Mouse (Mus musculus) limb, embryonic 12.5 days (tissue): ENCODE results near the gene Trp53inp2. TPM values are rescaled to one million over a fixed set of nuclear protein-coding genes. Genes with fewer than 3 reads are reported as not detected.

Experiments
- ATAC-seq: fragments of 200-750 bp; cut with Nextera tagmentation; 2 replicates; pipeline ENCODE4 v1.8.0; 2017; ENCODE audit warnings: low read depth, moderate TSS enrichment; ENCODE audit not compliant: insufficient number of reproducible peaks, insufficient read depth, low FRiP score, low TSS enrichment
- H3K27ac ChIP-seq: fragments of 300-500 bp; sonication (generic); 2 replicates; pipeline ENCODE4 v1.5.1; 2016; ENCODE audit warnings: mild to moderate bottlenecking, moderate library complexity
- H3K27me3 ChIP-seq: fragments of 300-500 bp; sonication (generic); 2 replicates; pipeline ENCODE4 v1.6.1; 2016; ENCODE audit warnings: mild to moderate bottlenecking, moderate library complexity
- H3K36me3 ChIP-seq: fragments of 300-500 bp; sonication (generic); 2 replicates; pipeline ENCODE4 v1.6.1; 2016; ENCODE audit warnings: mild to moderate bottlenecking, moderate library complexity
- H3K4me1 ChIP-seq: fragments of 300-500 bp; sonication (generic); replicated peaks from 2 replicates; pipeline ENCODE4 v1.6.1; 2016
- H3K4me2 ChIP-seq: fragments of 300-500 bp; sonication (generic); 2 replicates; pipeline ENCODE4 v1.6.1; 2016; ENCODE audit warnings: mild to moderate bottlenecking, moderate library complexity
- H3K4me3 ChIP-seq: fragments of 300-500 bp; sonication (generic); replicated peaks from 2 replicates; pipeline ENCODE4 v1.5.1; 2016; ENCODE audit warnings: mild to moderate bottlenecking
- H3K9ac ChIP-seq: fragments of 300-500 bp; sonication (generic); replicated peaks from 2 replicates; pipeline ENCODE4 v1.6.1; 2016; ENCODE audit warnings: mild to moderate bottlenecking, moderate library complexity
- H3K9me3 ChIP-seq: fragments of 300-500 bp; sonication (generic); 2 replicates; pipeline ENCODE4 v1.6.1; 2016; ENCODE audit warnings: mild to moderate bottlenecking, moderate library complexity
- WGBS: fragments of 180-500 bp; shearing (Covaris S2); methylation state at CpG from one replicate; pipeline ENCODE4 v1.1.7; 2016; 5-methylcytosine and 5-hydroxymethylcytosine counted together
- polyA plus RNA-seq: library from polyadenylated mRNA; unstranded; fragments of >200 nt; fragmentation: Nextera tagmentation; extraction: Ambion mirVana; gene quantifications from 2 replicates; pipeline ENCODE4 v1.2.1, GENCODE M21; 2016

Gene Trp53inp2
- polyA plus RNA-seq, 1 experiment from 2014 or later, result 16.2 TPM

- Histone ChIP-seq H3K9me3 (no peaks in the 10 kb centered on the region), H3K4me1 (no peaks in the 10 kb centered on the region), H3K27ac (no peak overlapping the region), H3K27me3 (no peaks in the 10 kb centered on the region), H3K36me3 (no peaks in the 10 kb centered on the region), H3K4me2 (no peak overlapping the region), H3K4me3 (no peak overlapping the region), H3K9ac (no peak overlapping the region)
- 82% methylated on average over 7 of the region's 7 CpGs for WGBS
- ATAC-seq, result no peak
Measured at GRCm38 (mm10) chr2:155367635-155368284, 13.1 kb upstream of the Trp53inp2 start.

- Histone ChIP-seq H3K4me2 (no peak overlapping the region), H3K9me3 (no peaks in the 10 kb centered on the region), H3K4me3 (no peak overlapping the region), H3K27ac (no peak overlapping the region), H3K9ac (no peak overlapping the region), H3K4me1 (no peaks in the 10 kb centered on the region), H3K27me3 (no peaks in the 10 kb centered on the region), H3K36me3 (no peaks in the 10 kb centered on the region)
- 69% methylated on average over 7 of the region's 7 CpGs for WGBS
- no peak for ATAC-seq
Measured at GRCm38 (mm10) chr2:155369333-155369883, 11.5 kb upstream of the Trp53inp2 start.

- 50% methylated on average over 4 of the region's 4 CpGs for WGBS
- H3K36me3 ChIP-seq, result no peaks in the 10 kb centered on the region
- no peak for ATAC-seq
- no peaks in the 10 kb centered on the region for H3K4me1 ChIP-seq
- no peaks in the 10 kb centered on the region for H3K27me3 ChIP-seq
- H3K9ac ChIP-seq, result no peak overlapping the region
- no peak overlapping the region for H3K4me3 ChIP-seq
- no peak overlapping the region for H3K4me2 ChIP-seq
- no peaks in the 10 kb centered on the region for H3K9me3 ChIP-seq
- H3K27ac ChIP-seq, result no peak overlapping the region
Measured at GRCm38 (mm10) chr2:155372451-155372850, 8.4 kb upstream of the Trp53inp2 start.

- H3K9me3 ChIP-seq, result no peaks in the 10 kb centered on the region
- no peak overlapping the region for H3K27ac ChIP-seq
- ATAC-seq, result no peak
- 80% methylated on average over 1 of the region's 1 CpGs for WGBS
- no peaks in the 10 kb centered on the region for H3K27me3 ChIP-seq
- no peak overlapping the region for H3K4me2 ChIP-seq
- H3K36me3 ChIP-seq, result no peaks in the 10 kb centered on the region
- no peak overlapping the region for H3K9ac ChIP-seq
- no peaks in the 10 kb centered on the region for H3K4me1 ChIP-seq
- no peak overlapping the region for H3K4me3 ChIP-seq
Measured at GRCm38 (mm10) chr2:155373302-155373701, 7.6 kb upstream of the Trp53inp2 start.

GRCm38 (mm10) chr2:155373886-155374285, 7.0 kb upstream of the Trp53inp2 start:
- Histone ChIP-seq H3K4me3 (no peak overlapping the region), H3K27ac (no peak overlapping the region), H3K4me1 (no peaks in the 10 kb centered on the region), H3K27me3 (no peaks in the 10 kb centered on the region), H3K36me3 (no peaks in the 10 kb centered on the region), H3K9ac (no peak overlapping the region), H3K4me2 (no peak overlapping the region), H3K9me3 (no peaks in the 10 kb centered on the region)
- no peak for ATAC-seq
- WGBS, result 77% methylated on average over 1 of the region's 1 CpGs

GRCm38 (mm10) chr2:155374521-155374920, 6.3 kb upstream of the Trp53inp2 start:
- Histone ChIP-seq H3K4me2 (no peak overlapping the region), H3K9me3 (no peaks in the 10 kb centered on the region), H3K27ac (no peak overlapping the region), H3K4me1 (no peaks in the 10 kb centered on the region), H3K9ac (no peak overlapping the region), H3K4me3 (no peak overlapping the region), H3K27me3 (peaks cover 3% of the 10 kb centered on the region), H3K36me3 (no peaks in the 10 kb centered on the region)
- no peak for ATAC-seq

- H3K9ac ChIP-seq, result no peak overlapping the region
- H3K27ac ChIP-seq, result no peak overlapping the region
- no peak overlapping the region for H3K4me3 ChIP-seq
- H3K27me3 ChIP-seq, result peaks cover 20% of the 10 kb centered on the region
- H3K4me1 ChIP-seq, result peaks cover 5% of the 10 kb centered on the region
- no peak overlapping the region for H3K4me2 ChIP-seq
- no peak for ATAC-seq
- WGBS, result 84% methylated on average over 10 of the region's 10 CpGs
- no peaks in the 10 kb centered on the region for H3K36me3 ChIP-seq
- H3K9me3 ChIP-seq, result no peaks in the 10 kb centered on the region
Measured at GRCm38 (mm10) chr2:155376191-155376590, 4.7 kb upstream of the Trp53inp2 start.

GRCm38 (mm10) chr2:155381060-155381437, 190 bp downstream of the Trp53inp2 start:
- peaks cover 25% of the 10 kb centered on the region for H3K27me3 ChIP-seq
- H3K4me1 ChIP-seq, result peaks cover 29% of the 10 kb centered on the region
- peaks cover 9% of the 10 kb centered on the region for H3K36me3 ChIP-seq
- WGBS, result 4% methylated on average over 11 of the region's 11 CpGs
- ATAC-seq, result no peak
- H3K4me3 ChIP-seq, result peak overlapping the region; percentile 82
- no peaks in the 10 kb centered on the region for H3K9me3 ChIP-seq
- H3K4me2 ChIP-seq, result peak overlapping the region; percentile 85
- H3K27ac ChIP-seq, result no peak overlapping the region
- peak overlapping the region; percentile 92 for H3K9ac ChIP-seq

- H3K27me3 ChIP-seq, result peaks cover 33% of the 10 kb centered on the region
- H3K27ac ChIP-seq, result peak overlapping the region; percentile 96
- H3K36me3 ChIP-seq, result peaks cover 16% of the 10 kb centered on the region
- H3K4me2 ChIP-seq, result peak overlapping the region; percentile 85
- peaks cover 36% of the 10 kb centered on the region for H3K4me1 ChIP-seq
- H3K9ac ChIP-seq, result peak overlapping the region; percentile 92
- peak; percentile 86 for ATAC-seq
- WGBS, result under 1% methylated on average over 68 of the region's 68 CpGs
- no peaks in the 10 kb centered on the region for H3K9me3 ChIP-seq
- peak overlapping the region; percentile 82 for H3K4me3 ChIP-seq
Measured at GRCm38 (mm10) chr2:155381643-155382331, 928 bp downstream of the Trp53inp2 start.

- 20% methylated on average over 6 of the region's 6 CpGs for WGBS
- Histone ChIP-seq H3K27ac (peak overlapping the region; percentile 96), H3K9ac (peak overlapping the region; percentile 92), H3K4me1 (peaks cover 36% of the 10 kb centered on the region), H3K9me3 (no peaks in the 10 kb centered on the region), H3K27me3 (peaks cover 38% of the 10 kb centered on the region), H3K4me2 (peak overlapping the region; percentile 85), H3K36me3 (peaks cover 19% of the 10 kb centered on the region), H3K4me3 (peak overlapping the region; percentile 82)
- ATAC-seq, result no peak; the same call in 1 of the 2 replicates
Measured at GRCm38 (mm10) chr2:155382332-155382700, 1.5 kb downstream of the Trp53inp2 start.

GRCm38 (mm10) chr2:155382791-155383438, 2.1 kb downstream of the Trp53inp2 start:
- H3K9ac ChIP-seq, result no peak overlapping the region

More at GRCm38 (mm10) chr2:155382791-155383438, 2.1 kb downstream of the Trp53inp2 start:
- Histone ChIP-seq H3K4me3 (peak overlapping the region; percentile 82), H3K27me3 (peaks cover 39% of the 10 kb centered on the region), H3K36me3 (peaks cover 25% of the 10 kb centered on the region), H3K9me3 (no peaks in the 10 kb centered on the region), H3K4me1 (peaks cover 36% of the 10 kb centered on the region), H3K4me2 (peak overlapping the region; percentile 85), H3K27ac (no peak overlapping the region)
- WGBS, result 73% methylated on average over 2 of the region's 2 CpGs
- no peak for ATAC-seq
